Mouse (Mus musculus) adrenal gland, postnatal 25 days (tissue): ENCODE data around the gene Slc25a36. TPM values are rescaled to one million over a fixed set of nuclear protein-coding genes. Genes with fewer than 3 reads are reported as not detected.

Source experiments
- DNase-seq: peaks from one replicate; pipeline ENCODE4 v3.0.0; 2021; ENCODE audit warnings: mixed read lengths
- long read RNA-seq: library from polyadenylated mRNA; stranded (forward); transcript quantifications from one replicate; pipeline ENCODE4 v2.0.0, GENCODE M21; 2021
- total RNA-seq: library from RNA; stranded (reverse); gene quantifications from 2 replicates; pipeline ENCODE4 v1.2.3, GENCODE M21; 2021

Gene Slc25a36
- total RNA-seq = 76.6 and 105 TPM in 2 replicates
- long read RNA-seq, full-length matches to known transcripts = 2 of 9 reads
- long read RNA-seq, partial matches to known transcripts = 0 of 9 reads
- long read RNA-seq, other reads (novel, unspliced or antisense) = 7 of 9 reads

GRCm38 (mm10) chr9:97110571-97111390 lies at the start of gene Slc25a36:
Gene Slc25a36, minus strand, starts transcription at chr9:97111157.
- peak; percentile 98 for DNase-seq

GRCm38 (mm10) chr9:97158412-97158811 lies 47.5 kb upstream of the Slc25a36 start:
- DNase-seq = no peak

- no peak for DNase-seq
These were observed 45.0 kb upstream of the Slc25a36 start for GRCm38 (mm10) chr9:97155981-97156380.

GRCm38 (mm10) chr9:97154956-97155355 lies 44.0 kb upstream of the Slc25a36 start:
- DNase-seq = no peak

GRCm38 (mm10) chr9:97153006-97153405 lies 42.0 kb upstream of the Slc25a36 start:
- no peak for DNase-seq

GRCm38 (mm10) chr9:97147270-97147669 lies 36.3 kb upstream of the Slc25a36 start:
- no peak for DNase-seq

GRCm38 (mm10) chr9:97145351-97145750 lies 34.4 kb upstream of the Slc25a36 start:
- DNase-seq = no peak

- DNase-seq = no peak
These were observed 32.5 kb upstream of the Slc25a36 start for GRCm38 (mm10) chr9:97143416-97143815.

- no peak for DNase-seq
These were observed 31.6 kb upstream of the Slc25a36 start for GRCm38 (mm10) chr9:97142558-97142957.

GRCm38 (mm10) chr9:97141723-97142122 lies 30.8 kb upstream of the Slc25a36 start:
- DNase-seq = no peak

GRCm38 (mm10) chr9:97140145-97140932 lies 29.4 kb upstream of the Slc25a36 start:
- DNase-seq = no peak

- DNase-seq = no peak
These were observed 26.7 kb upstream of the Slc25a36 start for GRCm38 (mm10) chr9:97137678-97138077.

- no peak for DNase-seq
These were observed 26.2 kb upstream of the Slc25a36 start for GRCm38 (mm10) chr9:97137116-97137515.

- DNase-seq = no peak
These were observed 24.9 kb upstream of the Slc25a36 start for GRCm38 (mm10) chr9:97135866-97136265.

GRCm38 (mm10) chr9:97133178-97133577 lies 22.2 kb upstream of the Slc25a36 start:
- DNase-seq = no peak

- no peak for DNase-seq
These were observed 19.0 kb upstream of the Slc25a36 start for GRCm38 (mm10) chr9:97130001-97130400.

GRCm38 (mm10) chr9:97123934-97124692 lies 13.2 kb upstream of the Slc25a36 start:
- DNase-seq = no peak

- no peak for DNase-seq
These were observed 10.5 kb upstream of the Slc25a36 start for GRCm38 (mm10) chr9:97121432-97121831.

- no peak for DNase-seq
These were observed 3.3 kb upstream of the Slc25a36 start for GRCm38 (mm10) chr9:97114271-97114670.

GRCm38 (mm10) chr9:97113555-97113929 lies 2.6 kb upstream of the Slc25a36 start:
- DNase-seq = no peak

GRCm38 (mm10) chr9:97112797-97113554 lies 2.0 kb upstream of the Slc25a36 start:
- DNase-seq = no peak

GRCm38 (mm10) chr9:97112238-97112637 lies 1.3 kb upstream of the Slc25a36 start:
- no peak for DNase-seq
